Mouse (Mus musculus) embryo, embryonic 9.5 days (tissue): Measurements from ENCODE around the gene Rac2.

Source experiments
- DNase-seq: peaks from one replicate; pipeline ENCODE4 v3.0.0-alpha.2; 2017; ENCODE audit errors: extremely low spot score

The Rac2 gene

DNA sequence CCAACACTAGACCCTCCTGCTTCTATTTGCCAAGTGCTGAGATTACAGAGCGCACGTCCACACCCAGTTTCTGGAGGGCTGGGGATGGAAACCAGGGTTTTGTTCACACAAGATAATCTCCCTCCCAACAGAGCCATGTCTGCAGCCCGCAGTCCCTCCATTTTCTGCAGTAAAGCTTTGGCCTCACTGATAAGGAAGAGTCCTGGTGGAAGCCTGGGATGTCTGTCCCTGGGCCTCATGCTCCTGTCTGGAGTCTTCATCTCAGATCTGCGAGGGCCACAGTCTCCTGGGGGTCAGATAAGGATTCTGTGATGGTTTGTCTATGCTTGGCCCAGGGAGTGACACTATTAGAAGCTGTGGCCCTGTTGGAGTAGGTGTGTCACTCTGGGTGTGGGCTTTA lies 15.5 kb upstream of the Rac2 start:
- no peak for DNase-seq

DNA sequence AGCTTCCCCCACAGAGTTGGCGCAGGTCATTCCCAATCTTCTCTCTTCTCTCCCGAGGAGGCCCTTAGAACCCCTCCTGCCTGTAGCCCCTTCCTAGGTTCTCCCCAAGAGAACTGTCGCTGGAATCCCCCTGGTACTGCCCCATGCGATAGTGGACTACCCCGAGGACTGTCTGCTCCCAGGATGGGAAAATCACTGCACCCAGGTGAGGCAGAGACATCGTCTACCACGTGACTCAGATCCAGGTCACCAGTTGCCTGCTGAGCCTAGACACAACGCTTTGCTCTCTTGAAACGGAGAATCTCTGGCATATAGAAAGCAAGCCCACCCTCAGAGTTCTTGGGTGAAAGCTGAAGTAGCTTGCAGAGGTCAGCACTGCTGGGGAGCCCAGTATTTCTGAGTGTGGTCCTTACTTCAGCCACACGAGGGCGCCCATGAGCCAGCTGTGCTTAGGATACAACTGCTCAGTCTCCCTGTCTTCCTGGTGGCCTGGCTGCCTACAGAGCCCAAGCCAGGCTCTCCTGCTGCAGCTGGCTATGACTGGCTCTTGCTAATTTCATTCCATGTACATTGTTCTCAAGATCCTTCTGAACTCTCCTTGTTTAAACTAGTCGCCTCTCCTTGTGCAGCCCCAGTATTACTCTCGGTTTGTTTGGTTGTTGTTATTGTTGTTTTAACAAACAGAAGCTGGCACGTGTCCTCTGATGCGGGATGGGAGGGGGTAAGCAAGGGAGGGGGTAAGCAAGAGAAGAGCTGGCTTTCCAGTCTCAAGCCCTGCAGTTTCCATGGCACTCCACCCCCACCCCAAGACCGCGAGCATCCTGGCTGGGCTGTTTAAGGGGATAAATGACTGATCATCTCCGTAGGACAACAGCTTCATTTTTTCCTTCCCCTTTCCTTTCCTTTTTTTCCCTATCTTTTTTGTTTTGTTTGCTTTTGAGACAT lies 14.7 kb upstream of the Rac2 start:
- DNase-seq, result peak; percentile 74

DNA sequence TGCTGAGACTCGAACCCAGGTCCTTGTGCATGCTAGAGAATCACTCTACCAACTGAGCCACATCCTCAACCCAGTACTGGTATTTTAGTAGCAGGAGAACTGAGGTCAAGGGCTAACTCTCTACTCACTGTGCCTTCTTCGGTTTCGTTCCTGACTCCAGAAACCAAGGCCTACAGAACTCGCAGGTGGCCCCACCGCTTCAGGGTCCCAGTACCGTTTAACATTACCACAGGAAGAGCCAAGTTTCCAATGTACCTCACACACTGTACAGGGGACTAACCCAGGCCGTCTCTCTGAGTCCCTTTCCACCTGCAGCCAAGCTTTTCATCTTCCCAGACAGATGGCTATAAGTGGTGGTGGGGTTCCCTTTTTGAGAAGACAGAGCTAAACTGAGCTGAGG lies 12.8 kb upstream of the Rac2 start:
- no peak for DNase-seq

DNA sequence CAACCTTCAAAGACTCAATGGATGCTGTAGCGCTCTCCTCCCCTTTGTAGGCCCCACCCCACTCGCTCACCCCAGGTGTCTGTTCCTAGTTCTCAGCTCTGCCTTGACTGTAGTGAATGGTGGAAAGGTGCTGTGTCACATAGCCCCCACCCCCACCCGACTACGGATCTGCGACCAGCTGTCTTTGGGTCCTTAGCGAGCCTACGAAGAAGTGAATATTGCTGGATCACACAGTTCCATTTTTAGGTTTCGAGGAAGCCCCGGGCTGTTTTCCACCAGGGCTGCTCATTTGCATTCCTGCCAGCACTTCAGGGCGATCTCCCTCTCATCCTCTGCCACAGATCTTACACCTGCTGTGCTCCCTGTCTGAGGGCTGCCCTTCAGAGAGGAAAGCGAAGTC lies 10.8 kb upstream of the Rac2 start:
- no peak for DNase-seq

DNA sequence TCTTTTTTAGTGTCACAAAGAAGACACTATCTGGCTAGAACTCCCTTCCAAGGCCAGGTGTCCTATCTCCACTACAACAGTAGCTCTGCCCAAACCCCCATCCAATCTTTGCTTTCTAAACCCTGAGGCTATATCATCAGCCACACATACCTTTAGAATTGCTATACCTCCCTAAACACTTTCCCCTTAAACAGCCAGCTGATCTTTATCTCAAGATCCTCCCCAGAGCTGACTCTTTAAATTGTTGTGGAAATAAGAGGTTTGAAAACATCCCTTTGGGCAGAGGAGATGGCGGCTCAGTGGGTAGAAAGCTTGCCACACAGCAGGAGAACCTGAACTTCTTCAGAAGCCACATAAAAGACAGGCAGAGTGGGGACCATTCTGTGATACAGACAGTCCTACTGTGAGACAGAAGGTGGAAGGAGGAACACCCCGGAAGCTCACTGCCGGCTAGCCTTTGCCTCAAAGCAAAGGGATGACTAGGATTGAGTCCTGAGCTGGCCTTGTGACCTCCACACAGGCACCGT lies 3.8 kb upstream of the Rac2 start:
- no peak for DNase-seq

DNA sequence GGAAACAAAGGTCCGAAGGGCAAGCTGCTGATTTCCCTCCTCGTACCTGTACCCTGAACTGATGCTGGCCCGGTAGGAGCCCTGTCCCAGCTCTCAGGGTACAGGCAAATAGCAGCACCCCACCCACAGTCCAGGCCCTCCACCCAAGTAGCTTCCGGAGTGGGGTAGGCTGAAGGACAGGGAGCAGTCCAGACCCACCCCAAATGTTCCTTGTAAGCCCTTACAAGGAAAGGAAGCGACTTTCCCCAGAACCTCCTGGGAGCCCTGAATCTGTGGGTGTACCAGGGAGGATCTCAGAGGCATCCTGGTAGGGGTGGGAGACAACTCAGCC lies 348 bp downstream of the Rac2 start:
- no peak for DNase-seq

DNA sequence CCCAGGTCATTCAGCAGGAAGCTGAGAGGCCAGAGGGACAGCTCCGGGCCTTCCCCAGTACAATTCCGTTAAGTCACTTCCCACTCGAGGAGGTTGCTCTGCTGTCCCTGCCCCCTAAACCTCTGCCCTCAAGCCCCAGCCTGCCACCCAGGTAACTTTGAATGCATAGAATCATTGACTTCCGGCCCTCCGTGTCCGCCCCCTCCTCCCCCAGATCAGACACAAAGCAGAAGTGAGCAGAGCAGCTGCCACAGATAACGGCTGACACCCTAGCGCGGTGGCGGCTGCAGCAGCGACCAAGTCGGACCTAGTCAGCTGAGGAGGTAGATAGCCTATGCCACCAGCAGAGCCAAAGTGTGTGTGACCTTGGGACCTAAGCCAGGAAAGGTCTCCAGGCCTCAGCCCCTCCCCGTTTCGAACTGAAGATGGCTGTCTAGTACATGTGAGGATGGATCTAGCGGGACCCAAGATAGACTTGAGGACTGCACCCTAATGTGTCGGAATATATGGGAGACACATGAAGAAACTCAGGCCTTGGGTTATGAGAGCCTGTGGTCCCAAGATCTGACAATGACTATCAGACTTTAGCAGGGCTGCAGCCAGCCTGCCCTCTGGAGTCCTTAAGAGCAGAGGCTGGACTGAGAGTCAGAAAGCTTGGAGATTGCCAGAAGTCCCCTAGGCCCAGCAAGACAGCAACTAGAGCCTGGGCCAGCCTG lies 871 bp downstream of the Rac2 start:
- DNase-seq, result no peak

DNA sequence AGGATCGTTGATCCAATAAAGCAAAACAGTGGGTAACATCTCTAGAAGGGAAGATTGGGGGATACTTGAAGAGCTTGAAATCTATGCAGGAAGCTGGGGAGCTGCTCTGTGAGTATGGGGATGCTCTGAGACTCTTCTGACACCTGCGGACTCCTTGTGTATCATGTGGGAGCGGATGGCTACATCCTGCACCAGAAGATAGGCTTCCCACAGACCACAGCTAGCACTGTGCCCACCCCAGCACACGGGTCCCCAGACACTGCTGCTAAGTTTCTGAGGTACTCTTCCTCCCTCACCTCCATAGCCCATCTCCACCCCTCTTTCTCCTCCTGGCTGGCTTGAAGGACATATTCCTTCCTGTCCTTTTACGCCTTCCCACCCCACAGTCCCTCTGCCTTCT lies 2.4 kb downstream of the Rac2 start:
- DNase-seq, result no peak

DNA sequence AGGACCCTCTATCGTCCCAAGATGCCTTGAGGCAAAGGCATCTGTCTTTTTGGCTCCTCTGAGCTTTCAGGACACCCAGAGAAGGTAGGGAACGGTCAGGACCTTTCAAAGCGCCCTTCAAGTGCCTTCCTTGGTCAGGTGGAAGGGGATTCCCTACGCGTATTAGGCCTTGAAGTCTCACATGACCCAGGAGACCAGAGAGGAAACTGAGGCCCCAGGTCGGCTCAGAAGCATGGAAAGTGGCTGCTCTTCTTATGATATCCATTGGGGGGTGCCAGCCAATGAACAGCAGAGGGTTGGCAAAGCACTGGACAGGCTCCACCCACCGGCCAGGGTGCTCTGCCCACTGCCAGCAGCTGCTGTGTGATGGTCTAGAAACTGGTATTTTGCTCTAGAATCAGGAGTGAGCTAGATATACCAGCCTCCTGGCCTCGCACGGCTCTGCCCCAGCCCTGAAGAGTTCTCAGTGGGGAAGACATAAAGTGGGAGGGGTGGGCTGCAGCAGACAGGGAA lies 4.9 kb downstream of the Rac2 start:
- no peak for DNase-seq

DNA sequence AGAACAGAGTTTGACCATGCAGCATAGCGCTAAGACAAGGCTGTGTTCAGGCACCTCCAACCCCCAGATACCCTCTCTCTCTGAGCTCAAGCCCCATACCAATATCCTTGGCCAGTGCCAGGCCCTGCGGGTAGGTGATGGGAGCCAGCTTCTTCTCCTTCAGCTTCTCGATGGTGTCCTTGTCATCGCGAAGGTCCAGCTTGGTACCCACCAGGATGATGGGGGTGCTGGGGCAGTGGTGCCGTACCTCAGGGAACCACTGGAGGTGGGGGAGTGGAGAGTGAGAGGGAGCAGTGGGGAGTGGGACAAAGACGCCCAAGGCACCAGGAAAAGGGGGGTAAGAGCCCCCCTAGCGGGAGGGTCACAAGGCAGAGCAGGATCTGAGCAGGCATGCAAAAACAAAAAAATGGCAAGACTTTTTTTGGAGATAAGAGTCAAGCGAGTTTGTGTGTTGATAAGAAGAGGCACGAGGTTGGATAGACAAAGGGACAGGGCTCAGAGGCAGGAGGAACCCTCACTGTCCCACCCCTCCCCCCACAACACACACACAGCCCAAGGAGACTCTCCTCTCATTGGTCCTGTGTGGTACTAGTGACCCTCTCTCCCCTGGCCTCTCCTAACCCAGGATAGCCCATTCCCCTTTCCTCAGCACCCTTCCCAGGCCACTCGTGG lies 7.7 kb downstream of the Rac2 start:
- no peak for DNase-seq

DNA sequence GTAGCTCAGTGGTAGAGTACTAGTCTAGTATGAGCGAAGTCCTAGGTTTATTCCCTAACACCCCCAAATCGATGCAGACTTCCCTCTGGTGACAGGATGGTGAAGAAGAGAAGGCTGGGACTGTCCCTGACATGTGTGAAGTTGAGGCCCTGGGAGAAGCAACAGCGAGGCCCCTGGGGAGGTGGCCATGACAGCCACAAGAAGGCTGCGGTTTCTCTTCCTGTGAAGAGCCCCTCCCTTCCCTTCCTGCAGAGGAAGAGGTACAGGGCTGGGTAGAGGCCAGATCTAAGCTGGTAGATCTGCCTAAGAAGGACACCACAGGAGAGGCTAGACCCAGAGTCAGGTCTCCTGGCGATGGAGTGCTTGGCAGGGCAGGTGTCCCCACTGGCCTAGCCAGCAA lies 8.6 kb downstream of the Rac2 start:
- no peak for DNase-seq

DNA sequence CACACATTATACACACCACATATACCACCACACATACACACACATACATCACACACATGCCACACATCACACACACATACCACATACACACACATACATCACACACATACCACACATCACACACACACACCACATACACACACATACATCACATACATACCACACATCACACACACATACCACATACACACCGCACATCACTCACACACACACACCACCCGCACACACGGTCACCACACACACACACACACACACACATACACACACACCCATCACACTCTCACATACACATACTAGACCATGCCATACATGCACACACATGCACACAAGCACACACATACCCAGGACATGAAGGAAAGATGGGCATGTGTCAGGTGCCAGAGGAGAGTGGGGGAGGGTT lies 9.2 kb downstream of the Rac2 start:
- no peak for DNase-seq

DNA sequence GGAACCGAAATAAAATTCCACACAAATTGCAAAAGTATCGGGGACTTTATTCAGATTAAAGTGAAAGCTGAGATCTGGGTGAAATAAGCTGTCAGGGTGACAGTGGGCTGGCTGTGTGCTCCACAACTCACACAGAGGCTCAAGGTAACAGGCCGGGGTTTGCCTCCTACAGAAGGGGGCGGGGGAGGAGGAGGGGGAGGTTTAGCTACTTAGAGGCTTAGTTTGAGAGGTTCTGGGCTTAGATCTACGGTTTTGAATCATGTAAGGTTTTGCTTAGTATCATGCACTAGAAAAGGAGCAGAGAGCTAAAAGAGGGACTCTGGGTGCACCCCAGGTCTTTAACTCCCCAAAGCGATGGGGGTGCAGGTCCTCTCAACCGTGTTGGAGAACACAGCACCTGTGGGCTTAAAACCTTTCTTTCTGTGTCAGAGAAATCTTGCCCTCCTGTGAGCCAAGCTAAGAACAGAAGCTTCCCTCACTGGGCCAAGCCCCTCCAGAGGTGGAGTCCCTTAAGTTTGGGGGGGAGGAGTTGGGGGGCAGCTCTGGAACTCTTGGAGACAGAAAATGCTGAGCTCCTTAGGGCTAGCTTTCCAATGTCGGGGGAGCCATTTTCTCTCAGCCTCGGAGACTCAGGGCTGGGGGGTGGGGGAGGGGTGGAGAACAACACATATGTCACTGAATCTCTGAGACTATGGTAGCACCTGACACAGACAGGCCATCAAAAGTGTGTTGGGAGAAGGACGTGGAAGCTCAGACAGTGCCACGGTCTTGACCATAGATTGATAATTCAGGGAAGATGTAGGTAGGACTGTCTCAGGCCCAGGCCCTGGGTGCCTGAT lies 13.2 kb downstream of the Rac2 start:
- DNase-seq, result no peak

DNA sequence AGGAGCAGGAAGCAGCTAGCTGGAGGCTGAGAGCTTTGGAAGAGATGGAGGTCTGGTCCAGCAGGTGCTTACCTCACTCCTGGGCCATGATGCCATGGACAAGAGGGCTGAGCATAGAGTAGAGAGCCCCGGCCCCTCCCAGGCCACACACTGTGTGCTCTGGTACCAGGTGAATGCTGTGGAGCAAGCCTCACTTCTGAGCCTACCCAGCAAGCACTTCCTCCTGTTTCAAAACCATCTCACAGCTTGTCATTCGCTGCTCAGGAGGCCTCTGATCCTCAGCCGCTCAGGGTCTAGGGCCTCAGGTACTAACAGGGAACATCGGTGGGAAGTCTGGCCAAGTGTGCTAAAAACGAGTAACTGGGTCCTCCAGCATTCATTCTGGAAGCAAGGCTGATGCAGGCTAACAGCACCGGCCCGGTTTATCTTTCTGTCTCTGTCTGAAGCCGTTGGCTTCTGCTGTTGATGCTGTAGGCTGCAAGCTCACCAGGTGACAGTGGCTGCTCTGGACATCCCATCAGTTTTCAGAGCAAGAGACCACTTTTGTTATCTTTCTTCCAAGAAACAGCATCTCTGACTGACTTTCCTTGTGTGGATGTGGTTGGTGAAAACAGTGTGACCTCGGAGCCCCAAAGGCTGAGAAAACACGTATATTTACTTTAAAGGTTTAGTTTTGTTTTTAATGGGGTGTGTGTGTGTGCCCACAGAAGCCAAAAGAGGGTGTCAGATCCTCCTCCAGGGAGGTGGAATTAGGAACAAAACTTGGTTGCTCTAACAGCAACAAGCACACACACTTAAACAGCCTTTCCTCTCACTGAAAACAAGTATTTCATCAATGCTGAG lies 14.7 kb downstream of the Rac2 start:
- DNase-seq, result no peak

DNA sequence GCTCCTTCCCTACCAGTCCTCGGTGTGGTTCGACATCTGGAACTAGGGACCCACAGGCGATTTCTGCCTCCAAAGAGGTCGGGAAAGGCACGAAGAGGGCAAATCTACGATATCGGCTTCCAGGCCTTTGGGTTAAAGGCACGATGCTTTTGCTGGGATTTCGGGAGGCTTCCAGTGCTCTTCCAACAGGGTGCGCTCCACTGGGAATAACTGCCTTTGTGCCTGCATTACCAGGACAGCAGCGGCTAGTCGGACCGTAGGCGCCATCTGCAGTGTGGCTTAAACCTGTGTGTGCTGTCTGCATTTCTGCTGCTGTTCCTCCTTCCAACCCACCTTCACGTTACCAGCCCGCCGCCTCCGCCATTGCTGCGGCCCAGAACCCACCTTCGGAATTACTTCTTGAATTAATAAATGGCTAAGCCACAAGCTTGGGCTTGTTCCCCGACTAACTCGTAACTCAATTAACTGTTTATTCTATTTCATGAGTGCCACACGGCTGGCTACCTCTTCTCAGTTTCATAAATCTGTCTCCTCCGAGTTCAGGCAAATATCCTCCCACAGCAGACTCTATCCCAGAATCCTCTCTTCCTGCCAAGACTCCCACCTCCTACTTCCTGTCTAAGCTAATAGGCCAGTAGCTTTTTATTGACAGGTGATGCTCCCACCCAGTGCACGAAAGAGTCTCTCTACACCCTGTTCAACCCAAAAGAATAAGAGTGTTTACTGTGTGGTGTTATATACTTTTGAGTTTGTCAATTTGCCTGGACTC lies 17.9 kb downstream of the Rac2 start:
- DNase-seq, result no peak

DNA sequence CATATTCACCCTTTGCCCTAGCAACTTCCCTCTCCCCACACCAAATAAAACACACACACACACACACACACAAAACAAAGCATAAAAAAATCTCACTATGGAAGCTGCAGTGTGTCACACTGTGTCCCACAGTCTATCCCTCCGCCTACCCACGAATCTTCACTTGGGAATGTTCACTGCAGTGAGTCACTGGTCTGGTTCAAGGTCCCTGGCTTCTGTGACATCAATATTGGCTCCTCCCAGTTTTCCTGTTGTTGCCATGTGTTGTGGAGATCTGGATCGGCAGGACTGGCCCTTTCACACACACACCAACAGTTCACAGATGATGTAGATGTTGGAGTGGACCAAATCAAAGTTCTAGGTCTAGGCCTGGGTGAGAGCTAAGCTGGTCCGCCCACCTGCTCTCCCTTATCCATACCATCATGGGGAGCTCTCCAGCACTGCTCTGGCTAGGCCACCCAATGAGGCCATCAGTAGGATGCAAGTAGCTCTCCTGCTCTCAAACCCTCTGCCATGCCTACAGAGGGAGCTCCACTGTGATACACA lies 23.3 kb downstream of the Rac2 start:
- DNase-seq, result no peak

DNA sequence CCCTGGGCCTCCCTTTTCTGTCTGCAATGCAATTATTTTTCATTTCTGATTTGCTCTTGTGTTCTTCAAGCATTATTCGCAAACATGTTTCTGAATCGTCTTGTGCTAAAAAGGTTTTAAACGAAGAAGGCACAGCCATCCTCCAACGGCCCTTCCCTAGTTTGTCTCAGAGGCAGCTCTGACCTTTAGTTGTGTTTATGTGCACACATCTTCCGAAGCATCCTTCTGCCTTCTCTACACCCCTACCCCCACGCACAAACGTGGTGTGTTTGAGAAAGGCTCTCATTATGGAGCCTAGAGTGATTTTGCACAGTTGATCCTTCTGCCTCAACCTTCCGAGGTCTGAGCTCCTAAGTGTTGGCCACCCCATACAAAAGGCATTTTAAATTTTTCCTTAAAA lies 23.9 kb downstream of the Rac2 start:
- no peak for DNase-seq

DNA sequence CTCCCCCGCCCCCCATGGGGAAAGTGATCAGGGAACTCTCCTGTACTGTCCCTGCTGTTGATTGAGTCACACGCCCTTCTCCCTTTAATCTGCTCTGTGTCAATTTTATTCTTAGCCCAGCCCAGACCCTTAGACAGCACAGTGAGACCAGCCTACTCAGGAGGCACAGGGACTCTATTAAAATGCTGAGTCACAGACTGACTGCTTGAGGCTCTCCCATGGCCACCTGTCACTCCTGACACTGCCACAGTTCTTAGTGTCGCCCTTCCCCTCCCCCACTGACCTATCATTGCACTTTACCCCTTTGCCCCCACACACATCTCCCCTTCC lies 24.3 kb downstream of the Rac2 start:
- DNase-seq, result no peak
